Comparison of ENCODE assay signal across 8 mouse cellular contexts in genomic region chr11:77512891-77513810, GRCm38 (mm10). TPM values are rescaled to one million over a fixed set of nuclear protein-coding genes. Genes with fewer than 3 reads are reported as not detected.
A peak's percentile ranks its signal among the peaks of the same experiment; 100 is the strongest.
DNase-seq lines count a peak whose midpoint lies in the region; ATAC-seq and TF ChIP-seq lines count a peak whose summit lies in the region.

No protein-coding gene starts in this region.

- peak overlapping the region; percentile 56 for H3K4me3 ChIP-seq in C2C12 (ENCODE audit: insufficient read depth, poor library complexity, severe bottlenecking)
- peak overlapping the region; percentile 94 for H3K4me3 ChIP-seq in heart, adult 2 months
- H3K4me3 ChIP-seq in liver, embryonic 15.5 days (replicated peaks) = peak overlapping the region; percentile 75

- H3K9ac ChIP-seq in heart, adult 2 months (ENCODE audit: low read depth, low read length) = peak overlapping the region; percentile 81
- peak overlapping the region; percentile 61 for H3K9ac ChIP-seq in liver, embryonic 15.5 days

- TF ChIP-seq CTCF in C2C12 (IDR thresholded peaks at IDR 0.05; ENCODE audit: control insufficient read depth, insufficient read depth, insufficient read length) = no peak
- peak; percentile 30 for TF ChIP-seq CTCF in heart, adult 2 months (IDR thresholded peaks at IDR 0.05)

- H3K79me2 ChIP-seq in C2C12 (ENCODE audit: control insufficient read depth, insufficient read depth) = no peaks in the 10 kb centered on the region
- no peaks in the 10 kb centered on the region for H3K79me2 ChIP-seq in heart, adult 2 months (replicated peaks; ENCODE audit: control insufficient read depth, insufficient read depth, low read length)

- intact Hi-C loops in heart, adult 2 months (cut with DNase I) = loop anchor here (1.0 to 5.0 kb wide), 2 partner anchors 22 to 174 kb away; partner anchors contain the start of gene Nufip2

- no peaks in the 10 kb centered on the region for H3K27me3 ChIP-seq in C2C12 (ENCODE audit: control insufficient read depth, insufficient read depth, insufficient read length)
- H3K27me3 ChIP-seq in heart, adult 2 months (ENCODE audit: control insufficient read depth, insufficient read depth, low read length) = no peaks in the 10 kb centered on the region
- peaks cover 46% of the 10 kb centered on the region for H3K27me3 ChIP-seq in liver, embryonic 15.5 days

- H3K27ac ChIP-seq in heart, adult 2 months = peak overlapping the region; percentile 89
- H3K27ac ChIP-seq in liver, embryonic 15.5 days (replicated peaks) = peak overlapping the region; percentile 77

- peak; percentile 78 for ATAC-seq in liver, embryonic 15.5 days (ENCODE audit: insufficient read depth)

- peak; percentile 96 for TF ChIP-seq POLR2A in heart, adult 2 months (IDR thresholded peaks at IDR 0.05; ENCODE audit: insufficient read depth, low read depth, low read length)

- H3K4me1 ChIP-seq in heart, adult 2 months (ENCODE audit: control insufficient read depth, insufficient read depth, low read length) = peaks cover 11% of the 10 kb centered on the region
- peaks cover 63% of the 10 kb centered on the region for H3K4me1 ChIP-seq in liver, embryonic 15.5 days (replicated peaks)

- no peak for TF ChIP-seq EP300 in heart, adult 2 months (IDR thresholded peaks at IDR 0.05; ENCODE audit: insufficient read depth, low read depth, low read length)

- H3K9me3 ChIP-seq in liver, embryonic 15.5 days (replicated peaks) = no peaks in the 10 kb centered on the region

- H3ac ChIP-seq in C2C12 (ENCODE audit: control insufficient read depth, insufficient read length, low read depth) = peak overlapping the region; percentile 71

- WGBS in heart, adult 2 months = under 1% methylated on average over 67 of the region's 84 CpGs
- WGBS in liver, embryonic 15.5 days (ENCODE audit: insufficient replicate concordance) = under 1% methylated on average over 83 of the region's 84 CpGs

- peaks cover 22% of the 10 kb centered on the region for H3K36me3 ChIP-seq in C2C12 (ENCODE audit: control insufficient read depth, insufficient read depth)
- H3K36me3 ChIP-seq in heart, adult 2 months (ENCODE audit: control insufficient read depth, insufficient read depth, low read length) = no peaks in the 10 kb centered on the region
- H3K36me3 ChIP-seq in liver, embryonic 15.5 days (replicated peaks) = no peaks in the 10 kb centered on the region

- peak overlapping the region; percentile 98 for H3K4me2 ChIP-seq in liver, embryonic 15.5 days

- no peaks in the 10 kb centered on the region for H3K79me3 ChIP-seq in C2C12 (ENCODE audit: low read depth)

- DNase-seq in adrenal gland, adult 18-20 months (ENCODE audit: low spot score in 2 of 2) = peak; percentile 82 to 86
- DNase-seq in embryo, embryonic 11.5 days (ENCODE audit: low read depth, low spot score) = peak; percentile 80
- peak; percentile 91 to 93 for DNase-seq in heart, adult 2 months
- peak; percentile 86 for DNase-seq in kidney, adult 11 months
- peak; percentile 93 for DNase-seq in neural tube, embryonic 10.5 days (ENCODE audit: extremely low spot score, low spot score)
- DNase-seq in testis, postnatal 10 days (ENCODE audit: low spot score) = peak; percentile 94

TF ChIP-seq in C2C12, 6 proteins besides CTCF, POLR2A, EP300 and RAD21:
- TF ChIP-seq USF1 (IDR thresholded peaks at IDR 0.05; ENCODE audit: low read depth) = no peak
- no peak for TF ChIP-seq MYOD1 (IDR thresholded peaks at IDR 0.05; ENCODE audit: control insufficient read depth, insufficient read length, low read depth)
- TF ChIP-seq FOSL1 (IDR thresholded peaks at IDR 0.05; ENCODE audit: insufficient read depth, low read length, poor library complexity, severe bottlenecking) = no peak
- no peak for TF ChIP-seq MAX (IDR thresholded peaks at IDR 0.05)
- no peak for TF ChIP-seq CEBPB (IDR thresholded peaks at IDR 0.05; ENCODE audit: low read depth)
- TF ChIP-seq MYOG (IDR thresholded peaks at IDR 0.05; ENCODE audit: control insufficient read depth, extremely low read depth, insufficient read length) = no peak

RNA-seq across cellular contexts. Expression of gene Abhd15, which starts 1.8 kb away (rescaled TPM):
- 1.5 TPM for polyA plus RNA-seq in C2C12 (2012; fragmentation: generic; extraction: Trizol)
- 10 to 100 TPM; 16.7 to 27.6 TPM for total RNA-seq in adrenal gland, adult 18-20 months (2021)
- 1 to 10 TPM; 2.4 to 2.9 TPM for total RNA-seq in heart, adult 2 months (2021)
- polyA plus RNA-seq in heart, adult 2 months (2012; rRNA removed) = 1.4 and 2.0 TPM in 2 replicates
- 3.9 and 4.9 TPM in 2 replicates for polyA plus RNA-seq in liver, embryonic 15.5 days (2015; fragmentation: Nextera tagmentation; extraction: Ambion mirVana)

RNA-seq across cellular contexts. Expression of gene Trp53i13, which starts 2.6 kb away (rescaled TPM):
- 18.2 TPM for polyA plus RNA-seq in C2C12 (2012; fragmentation: generic; extraction: Trizol)
- 10 to 100 TPM; 11.0 to 12.9 TPM for total RNA-seq in adrenal gland, adult 18-20 months (2021)
- total RNA-seq in heart, adult 2 months (2021) = 1 to 10 TPM; 8.3 to 9.8 TPM
- polyA plus RNA-seq in heart, adult 2 months (2012; rRNA removed) = 13.5 and 14.2 TPM in 2 replicates
- 5.2 TPM in 2 replicates for polyA plus RNA-seq in liver, embryonic 15.5 days (2015; fragmentation: Nextera tagmentation; extraction: Ambion mirVana)

RNA-seq across cellular contexts. Expression of gene Gm10392, which starts 5.8 kb away (rescaled TPM):
- not detected for polyA plus RNA-seq in C2C12 (2012; fragmentation: generic; extraction: Trizol)
- total RNA-seq in adrenal gland, adult 18-20 months (2021) = not detected
- not detected for total RNA-seq in heart, adult 2 months (2021)
- 0.06 TPM in 1 of 2 replicates, not detected in the other for polyA plus RNA-seq in heart, adult 2 months (2012; rRNA removed)
- polyA plus RNA-seq in liver, embryonic 15.5 days (2015; fragmentation: Nextera tagmentation; extraction: Ambion mirVana) = 0.07 and 0.28 TPM in 2 replicates

RNA-seq across cellular contexts. Expression of gene Git1, which starts 19.8 kb away (rescaled TPM):
- 56.7 TPM for polyA plus RNA-seq in C2C12 (2012; fragmentation: generic; extraction: Trizol)
- 10 to 100 TPM; 47.7 to 49.2 TPM for total RNA-seq in adrenal gland, adult 18-20 months (2021)
- 10 to 100 TPM; 53.3 to 59.4 TPM for total RNA-seq in heart, adult 2 months (2021)
- 52.3 and 54.0 TPM in 2 replicates for polyA plus RNA-seq in heart, adult 2 months (2012; rRNA removed)
- polyA plus RNA-seq in liver, embryonic 15.5 days (2015; fragmentation: Nextera tagmentation; extraction: Ambion mirVana) = 1.4 and 2.2 TPM in 2 replicates

RNA-seq across cellular contexts. Expression of gene Ankrd13b, which starts 23.7 kb away (rescaled TPM):
- 64.3 TPM for polyA plus RNA-seq in C2C12 (2012; fragmentation: generic; extraction: Trizol)
- 1 to 10 TPM; 7.9 to 8.3 TPM for total RNA-seq in adrenal gland, adult 18-20 months (2021)
- total RNA-seq in heart, adult 2 months (2021) = 10 to 100 TPM in 1 of 2 experiments, 1 to 10 TPM in 1; 9.2 to 10.6 TPM
- polyA plus RNA-seq in heart, adult 2 months (2012; rRNA removed) = 19.4 and 20.3 TPM in 2 replicates
- 0.58 and 0.75 TPM in 2 replicates for polyA plus RNA-seq in liver, embryonic 15.5 days (2015; fragmentation: Nextera tagmentation; extraction: Ambion mirVana)

Comparison
In these comparisons a context has a peak if more than half of its experiments do, and no peak if none do; other contexts are left out.
1. Peak in every context shown above with its lines: DNase-seq, ATAC-seq, H3K4me3 ChIP-seq and H3K27ac ChIP-seq.